Mouse (Mus musculus): ENCODE results near the gene Lgi1.

- TF ChIP-seq FLI1 (IDR thresholded peaks at IDR 0.05; ENCODE audit: low read length) (no peak), GATA1 (IDR thresholded peaks at IDR 0.05; ENCODE audit: borderline replicate concordance, low read length) (no peak)
Observed at GRCm38 (mm10) chr19:38288556-38288955, 24.2 kb downstream of the Lgi1 start.

Measured in megakaryocyte, embryonic 14.5 days (primary cell).